Mouse (Mus musculus) heart, adult 2 months (tissue): ENCODE results near the gene Mrpl53. TPM values are rescaled to one million over a fixed set of nuclear protein-coding genes. Genes with fewer than 3 reads are reported as not detected.
A peak's percentile ranks its signal among the peaks of the same experiment; 100 is the strongest.

Experiments
- DNase-seq, 2 experiments: peaks; one replicate each; pipeline ENCODE4 v3.0.0; 2021
- H3K27ac ChIP-seq: fragments of 200-600 bp; 2 replicates; pipeline ENCODE4 v1.8.1; 2022
- H3K27me3 ChIP-seq: fragments of 200-500 bp; 2 replicates; pipeline ENCODE4 v1.6.1; 2012; ENCODE audit warnings: mild to moderate bottlenecking, low read length, inconsistent platforms, mixed read lengths; ENCODE audit not compliant: control insufficient read depth, insufficient read depth
- H3K36me3 ChIP-seq: fragments of 200-500 bp; 2 replicates; pipeline ENCODE4 v1.6.1; 2012; ENCODE audit warnings: low read length, inconsistent platforms; ENCODE audit not compliant: control insufficient read depth, insufficient read depth
- H3K4me1 ChIP-seq: fragments of 200-500 bp; 2 replicates; pipeline ENCODE4 v1.6.1; 2011; ENCODE audit warnings: low read length; ENCODE audit not compliant: control insufficient read depth, insufficient read depth
- H3K4me3 ChIP-seq: fragments of 200-600 bp; 2 replicates; pipeline ENCODE4 v1.8.1; 2022
- H3K79me2 ChIP-seq: fragments of 200-500 bp; replicated peaks from 2 replicates; pipeline ENCODE4 v1.6.1; 2012; ENCODE audit warnings: mild to moderate bottlenecking, inconsistent platforms, low read length, moderate library complexity, mixed read lengths; ENCODE audit not compliant: control insufficient read depth, insufficient read depth
- H3K9ac ChIP-seq: fragments of 200-500 bp; 2 replicates; pipeline ENCODE4 v1.6.1; 2012; ENCODE audit warnings: low read depth, mild to moderate bottlenecking, control low read depth, inconsistent platforms, low read length, mixed read lengths
- CTCF ChIP-seq: fragments of 200-600 bp; IDR thresholded peaks from 2 replicates; pipeline ENCODE4 v1.8.1; 2022; ENCODE audit warnings: antibody characterized with exemption, mild to moderate bottlenecking, moderate library complexity
- EP300 ChIP-seq: fragments of 200-500 bp; IDR thresholded peaks from 2 replicates; pipeline ENCODE4 v1.6.1; 2011; ENCODE audit warnings: low read depth, low read length, control low read depth; ENCODE audit not compliant: insufficient read depth
- POLR2A ChIP-seq: fragments of 200-500 bp; IDR thresholded peaks from 2 replicates; pipeline ENCODE4 v1.6.1; 2011; ENCODE audit warnings: mild to moderate bottlenecking, low read depth, low read length, control low read depth; ENCODE audit not compliant: insufficient read depth
- WGBS: fragments of 180-500 bp; shearing (Covaris S2); methylation state at CpG from one replicate; pipeline ENCODE4 v1.1.7; 2018; 5-methylcytosine and 5-hydroxymethylcytosine counted together
- intact Hi-C: fragments of 180-260 bp; cut with DNase I; formaldehyde crosslinking; loops from one replicate; pipeline ENCODE4 v1.15.1; 2025
- polyA plus RNA-seq: library from polyadenylated mRNA; depleted of rRNA; stranded (reverse); fragments of >200 nt; gene quantifications from 2 replicates; pipeline ENCODE4 v1.2.3, GENCODE M21; 2012
- total RNA-seq, 2 experiments: library from RNA; stranded (reverse); gene quantifications; 2 replicates each; pipeline ENCODE4 v1.2.3; 2021

Mrpl53 gene
- total and polyA plus RNA-seq, 3 experiments, result 113 to 131 (median 129) TPM

- WGBS, result under 1% methylated on average over 54 of the region's 54 CpGs
- Histone ChIP-seq H3K4me1 (peaks cover 4% of the 10 kb centered on the region), H3K79me2 (no peaks in the 10 kb centered on the region), H3K27ac (peak within 1 kb of the TSS; percentile 99), H3K27me3 (no peaks in the 10 kb centered on the region; the same call in 1 of the 2 replicates), H3K36me3 (no peaks in the 10 kb centered on the region), H3K4me3 (peak within 1 kb of the TSS; percentile 98), H3K9ac (peak within 1 kb of the TSS; percentile 91)
- no peak for DNase-seq
- TF ChIP-seq EP300 (no peak), CTCF (no peak), POLR2A (no peak)
- intact Hi-C loops, result loop anchor here (1.0 kb wide), 2 partner anchors 23 to 81 kb away; partner anchors contain the start of gene Aup1
These were observed 31.1 kb upstream of the Mrpl53 start, which contains the start of gene Pcgf1 for GRCm38 (mm10) chr6:83077630-83078323. Gene Pcgf1, plus strand, starts transcription at chr6:83077869.

DNA sequence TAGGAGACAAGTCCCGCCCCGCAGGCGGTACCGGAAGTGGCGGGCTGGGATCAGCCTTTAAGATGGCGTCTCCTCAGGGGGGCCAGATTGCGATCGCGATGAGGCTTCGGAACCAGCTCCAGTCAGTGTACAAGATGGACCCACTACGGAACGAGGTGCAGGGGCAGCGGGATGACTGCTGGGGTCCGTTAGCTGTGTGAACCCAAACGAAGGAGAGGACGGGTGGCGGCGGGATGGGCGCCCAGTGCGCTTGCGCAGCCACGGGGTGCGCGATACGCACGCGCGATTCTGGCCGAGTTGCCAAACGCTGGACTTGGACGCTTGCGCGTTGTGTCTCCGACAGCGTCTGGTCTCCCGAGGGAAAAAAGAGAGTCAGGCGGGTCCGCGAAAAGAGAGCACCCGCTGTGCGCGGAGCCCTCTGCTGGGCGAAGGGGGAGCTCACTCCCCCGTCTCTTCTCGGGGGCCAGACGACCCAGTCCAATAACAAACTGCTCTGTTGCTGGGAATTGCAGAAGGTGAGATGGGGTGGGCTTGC, 30.4 kb upstream of the Mrpl53 start:
- Histone ChIP-seq H3K79me2 (no peaks in the 10 kb centered on the region), H3K4me1 (peaks cover 4% of the 10 kb centered on the region), H3K4me3 (peak overlapping the region; percentile 98), H3K36me3 (no peaks in the 10 kb centered on the region), H3K9ac (peak overlapping the region; percentile 91), H3K27me3 (no peaks in the 10 kb centered on the region; the same call in 1 of the 2 replicates), H3K27ac (peak overlapping the region; percentile 99)
- intact Hi-C loops, result loop anchor here (1.0 kb wide), 1 partner anchor 82 kb away; no protein-coding TSS in a partner anchor
- under 1% methylated on average over 46 of the region's 46 CpGs for WGBS
- TF ChIP-seq EP300 (peak; percentile 49; the same call in 1 of the 2 replicates), POLR2A (peak; percentile 52), CTCF (peak; percentile 85)
- peak; percentile 99 to 100 for DNase-seq

GRCm38 (mm10) chr6:83080210-83080609, 28.6 kb upstream of the Mrpl53 start:
- Histone ChIP-seq H3K4me3 (no peak overlapping the region), H3K4me1 (peaks cover 4% of the 10 kb centered on the region), H3K79me2 (no peaks in the 10 kb centered on the region), H3K36me3 (no peaks in the 10 kb centered on the region), H3K27ac (no peak overlapping the region), H3K27me3 (no peaks in the 10 kb centered on the region; the same call in 1 of the 2 replicates), H3K9ac (no peak overlapping the region)
- intact Hi-C loops, result no loop called here
- TF ChIP-seq CTCF, result no peak
- no peak for TF ChIP-seq EP300
- TF ChIP-seq POLR2A, result no peak
- no peak for DNase-seq
- 96% methylated on average over 5 of the region's 5 CpGs for WGBS

DNA sequence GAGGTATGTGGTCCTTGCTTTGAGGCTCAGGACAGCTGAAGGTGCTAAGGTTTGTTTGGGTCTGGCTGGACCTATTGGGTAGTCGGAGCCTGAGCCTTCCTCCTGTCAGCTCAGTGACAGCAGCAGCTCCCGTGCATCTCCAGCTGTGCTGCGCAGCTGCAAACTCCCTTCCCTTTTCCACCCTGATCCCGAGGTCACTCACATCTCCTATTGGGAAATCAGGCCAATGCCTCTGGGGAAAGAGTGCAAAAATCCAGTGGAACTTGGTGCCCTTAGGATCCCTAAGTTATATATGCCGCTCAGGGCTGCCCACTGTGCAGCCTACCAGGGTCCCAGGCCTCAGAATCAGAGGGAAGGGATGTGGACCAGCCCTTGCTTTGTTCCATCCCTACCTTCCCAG, 25.3 kb upstream of the Mrpl53 start:
- 31% methylated on average over 5 of the region's 5 CpGs for WGBS
- Histone ChIP-seq H3K27me3 (no peaks in the 10 kb centered on the region), H3K36me3 (no peaks in the 10 kb centered on the region)

DNA sequence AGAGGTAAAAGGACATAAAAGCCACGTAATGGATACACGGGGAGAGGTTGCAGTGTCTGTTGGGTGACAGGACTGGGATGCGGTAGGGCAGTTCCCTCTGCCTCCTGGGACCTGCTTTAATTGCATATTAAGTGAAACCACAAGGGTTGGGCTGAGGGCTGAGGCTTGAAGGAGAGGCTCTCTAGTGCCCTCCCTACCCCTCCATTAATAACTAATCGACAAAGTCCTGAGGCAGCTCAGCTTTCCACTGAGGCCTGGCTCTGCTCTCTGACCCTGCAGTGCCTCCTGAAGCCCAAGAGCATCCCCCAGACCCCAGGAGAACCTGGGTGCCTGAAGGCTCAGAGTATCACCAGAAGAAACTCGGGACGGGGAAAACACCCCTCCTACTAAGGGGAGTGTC, 24.4 kb upstream of the Mrpl53 start:
- TF ChIP-seq CTCF (no peak), POLR2A (no peak), EP300 (no peak)

More for the DNA sequence above, 25.3 kb upstream of the Mrpl53 start:
- TF ChIP-seq EP300, result no peak
- no peak for DNase-seq
- Histone ChIP-seq H3K79me2 (no peaks in the 10 kb centered on the region), H3K4me3 (no peak overlapping the region), H3K9ac (no peak overlapping the region), H3K27ac (no peak overlapping the region), H3K4me1 (peaks cover 4% of the 10 kb centered on the region)
- intact Hi-C loops, result no loop called here

DNA sequence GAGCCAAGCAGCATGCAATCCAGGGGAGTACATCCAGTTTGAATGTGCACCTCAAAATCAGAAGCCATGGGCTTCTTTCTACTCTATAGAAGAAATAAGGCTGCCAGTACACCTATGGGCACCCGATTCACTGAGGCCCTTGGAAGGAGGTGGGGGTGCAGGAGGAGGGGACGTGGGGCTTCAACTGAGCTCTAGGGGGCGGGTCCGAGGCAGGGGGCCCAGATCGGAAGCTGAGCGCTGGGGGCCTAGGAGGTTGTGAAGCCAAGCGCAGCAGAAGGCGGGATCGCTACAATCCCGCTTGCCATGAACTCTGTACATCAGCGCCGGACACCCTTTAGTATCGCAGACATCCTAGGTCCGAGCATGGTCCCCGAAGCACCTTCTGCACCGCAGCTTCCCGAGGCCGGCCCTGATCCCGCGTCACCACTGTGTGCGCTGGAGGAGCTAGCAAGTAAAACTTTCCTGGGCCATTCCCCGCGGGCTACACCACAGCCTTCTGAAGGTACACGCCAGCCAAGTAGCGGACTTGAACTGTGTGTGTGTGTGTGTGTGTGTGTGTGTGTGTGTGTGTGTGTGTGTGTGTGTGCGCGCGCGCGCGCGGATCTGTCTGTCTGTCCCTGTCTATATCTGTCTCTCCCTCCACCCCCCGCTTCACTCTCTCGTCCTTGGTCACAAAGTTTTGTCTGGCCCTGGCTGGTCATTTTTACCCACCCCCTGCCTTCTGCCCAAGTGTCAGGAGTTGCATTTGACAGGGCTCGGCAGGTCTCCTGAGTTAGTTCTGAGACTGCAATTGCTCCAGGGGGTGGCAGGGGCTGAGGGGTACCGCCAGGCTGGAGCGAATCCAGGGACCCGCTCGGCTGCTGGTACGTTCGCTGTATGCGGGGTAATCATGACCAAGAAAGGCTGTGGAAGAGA, 22.5 kb upstream of the Mrpl53 start, which contains the start of gene Lbx2:
TSS of gene Lbx2 (plus strand) at position 247 of the 915 bp plus-strand sequence.
- Histone ChIP-seq H3K4me3 (peak within 1 kb of the TSS; percentile 64), H3K36me3 (no peaks in the 10 kb centered on the region), H3K79me2 (no peaks in the 10 kb centered on the region), H3K27ac (peak within 1 kb of the TSS; percentile 76), H3K9ac (peak within 1 kb of the TSS; percentile 73), H3K4me1 (no peaks in the 10 kb centered on the region), H3K27me3 (no peaks in the 10 kb centered on the region)
- TF ChIP-seq CTCF (no peak), EP300 (no peak), POLR2A (no peak)
- peak in 1 of 2 experiments; percentile 41 for DNase-seq
- intact Hi-C loops, result no loop called here
- WGBS, result 14% methylated on average over 42 of the region's 42 CpGs

More for the DNA sequence above, 24.4 kb upstream of the Mrpl53 start:
- Histone ChIP-seq H3K36me3 (no peaks in the 10 kb centered on the region), H3K4me3 (no peak overlapping the region), H3K27me3 (no peaks in the 10 kb centered on the region), H3K79me2 (no peaks in the 10 kb centered on the region), H3K4me1 (no peaks in the 10 kb centered on the region), H3K9ac (no peak overlapping the region), H3K27ac (no peak overlapping the region)
- no peak for DNase-seq
- intact Hi-C loops, result no loop called here
- 23% methylated on average over 6 of the region's 6 CpGs for WGBS
